Mouse (Mus musculus) embryonic facial prominence, embryonic 12.5 days (tissue): ENCODE measurements around the gene Use1. TPM values are rescaled to one million over a fixed set of nuclear protein-coding genes. Genes with fewer than 3 reads are reported as not detected.

Source experiments
- ATAC-seq: fragments of 200-750 bp; cut with Nextera tagmentation; 2 replicates; pipeline ENCODE4 v1.8.0; 2017; ENCODE audit not compliant: insufficient number of reproducible peaks, insufficient read depth, low FRiP score, low TSS enrichment
- H3K27ac ChIP-seq: fragments of 300-500 bp; sonication (generic); 2 replicates; pipeline ENCODE4 v1.5.1; 2016; ENCODE audit warnings: mild to moderate bottlenecking
- H3K27me3 ChIP-seq: fragments of 300-500 bp; sonication (generic); 2 replicates; pipeline ENCODE4 v1.6.1; 2016; ENCODE audit warnings: mild to moderate bottlenecking, moderate library complexity
- H3K36me3 ChIP-seq: fragments of 300-500 bp; sonication (generic); 2 replicates; pipeline ENCODE4 v1.6.1; 2016; ENCODE audit warnings: mild to moderate bottlenecking
- H3K4me1 ChIP-seq: fragments of 300-500 bp; sonication (generic); 2 replicates; pipeline ENCODE4 v1.6.1; 2016
- H3K4me2 ChIP-seq: fragments of 300-500 bp; sonication (generic); replicated peaks from 2 replicates; pipeline ENCODE4 v1.6.1; 2016; ENCODE audit warnings: mild to moderate bottlenecking, moderate library complexity
- H3K4me3 ChIP-seq: fragments of 300-500 bp; sonication (generic); 2 replicates; pipeline ENCODE4 v1.5.1; 2016; ENCODE audit warnings: mild to moderate bottlenecking
- H3K9ac ChIP-seq: fragments of 300-500 bp; sonication (generic); 2 replicates; pipeline ENCODE4 v1.6.1; 2016; ENCODE audit warnings: mild to moderate bottlenecking, moderate library complexity
- H3K9me3 ChIP-seq: fragments of 300-500 bp; sonication (generic); 2 replicates; pipeline ENCODE4 v1.6.1; 2016; ENCODE audit warnings: mild to moderate bottlenecking, moderate library complexity
- WGBS: fragments of 180-500 bp; shearing (Covaris S2); methylation state at CpG from one replicate; pipeline ENCODE4 v1.1.7; 2016; 5-methylcytosine and 5-hydroxymethylcytosine counted together
- polyA plus RNA-seq: library from polyadenylated mRNA; unstranded; fragments of >200 nt; fragmentation: Nextera tagmentation; extraction: Ambion mirVana; gene quantifications from 2 replicates; pipeline ENCODE4 v1.2.1, GENCODE M21; 2016

Use1 gene
- polyA plus RNA-seq, 1 experiment from 2014 or later: 89.2 TPM

DNA sequence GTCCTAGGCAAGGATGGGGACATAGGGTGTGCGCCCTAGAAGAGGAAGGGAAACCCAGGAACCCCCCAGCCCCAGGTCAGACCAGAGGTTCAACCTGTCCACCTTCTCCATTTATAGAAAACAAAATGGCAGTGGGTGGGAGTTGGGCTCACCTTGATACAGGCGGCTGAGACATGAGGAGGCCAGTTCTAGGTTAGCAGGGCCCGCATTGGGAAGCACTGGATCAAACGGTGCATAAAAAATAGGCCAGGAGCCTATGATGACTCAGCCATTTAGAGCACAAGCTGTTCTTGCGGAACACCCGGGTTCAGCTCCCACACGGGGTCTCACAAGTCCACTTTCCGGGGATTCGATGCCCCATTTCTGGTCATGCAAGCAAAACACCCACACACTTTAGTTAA is 38.3 kb downstream of the Use1 start:
- Histone ChIP-seq H3K4me1 (peaks cover 15% of the 10 kb centered on the region), H3K4me3 (no peak overlapping the region), H3K27me3 (no peaks in the 10 kb centered on the region), H3K9me3 (no peaks in the 10 kb centered on the region), H3K27ac (no peak overlapping the region), H3K36me3 (peaks cover 33% of the 10 kb centered on the region), H3K4me2 (no peak overlapping the region; the same call in 1 of the 2 replicates), H3K9ac (no peak overlapping the region)
- 87% methylated on average over 9 of the region's 9 CpGs for WGBS
- no peak for ATAC-seq

DNA sequence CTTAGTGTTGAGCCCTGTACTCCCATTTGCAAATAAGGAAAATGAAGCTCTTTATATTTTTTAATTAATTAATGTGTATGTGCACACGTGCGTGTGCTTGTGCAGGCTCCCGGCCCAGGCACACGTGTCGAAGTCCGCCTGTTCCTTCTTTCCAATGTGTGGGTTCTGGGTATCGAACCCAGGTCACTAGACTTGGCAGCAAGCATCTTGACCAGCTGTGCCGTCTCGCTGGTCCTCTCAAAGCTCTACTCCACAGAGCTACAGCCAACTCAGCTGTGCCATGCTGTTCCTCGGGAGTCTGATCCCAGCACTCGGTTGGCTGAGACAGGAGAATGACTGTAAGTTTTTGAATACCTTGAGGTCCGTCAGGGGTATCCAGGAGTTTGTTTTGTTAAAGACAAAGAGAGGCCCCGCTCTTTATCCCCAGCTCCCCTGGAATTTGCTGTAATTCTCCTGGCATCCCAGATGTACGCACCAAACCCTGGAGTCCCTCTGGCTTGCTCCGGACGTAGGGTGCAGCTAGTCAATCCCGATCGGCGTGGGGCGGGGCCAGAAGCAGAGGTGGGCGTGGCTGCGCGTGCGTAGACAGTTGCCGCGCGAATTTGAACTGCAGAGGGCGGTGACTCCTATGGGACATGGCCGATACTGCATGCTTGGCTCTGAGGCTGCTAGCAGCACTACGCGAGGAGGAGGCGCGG is 38.9 kb downstream of the Use1 start, which contains the start of gene Ankle1:
Ankle1 (plus strand) TSS at position 610 of the 698 bp plus-strand sequence.
- peak within 1 kb of the TSS; percentile 67 for H3K27ac ChIP-seq
- peaks cover 31% of the 10 kb centered on the region for H3K36me3 ChIP-seq
- WGBS: 18% methylated on average over 33 of the region's 33 CpGs
- no peaks in the 10 kb centered on the region for H3K27me3 ChIP-seq
- peaks cover 15% of the 10 kb centered on the region for H3K4me1 ChIP-seq
- peak within 1 kb of the TSS; percentile 68 for H3K4me3 ChIP-seq
- H3K9ac ChIP-seq: peak within 1 kb of the TSS; percentile 62
- no peaks in the 10 kb centered on the region for H3K9me3 ChIP-seq
- ATAC-seq: peak; percentile 79
- peak within 1 kb of the TSS; percentile 84 for H3K4me2 ChIP-seq

- Histone ChIP-seq H3K9ac (peak overlapping the region; percentile 62), H3K27me3 (no peaks in the 10 kb centered on the region), H3K9me3 (no peaks in the 10 kb centered on the region), H3K27ac (peak overlapping the region; percentile 26; the same call in 1 of the 2 replicates), H3K4me3 (peak overlapping the region; percentile 68), H3K4me1 (peaks cover 15% of the 10 kb centered on the region), H3K4me2 (peak overlapping the region; percentile 84), H3K36me3 (peaks cover 27% of the 10 kb centered on the region)
- ATAC-seq: peak; percentile 79
- WGBS: 1% methylated on average over 54 of the region's 55 CpGs
Observed at GRCm38 (mm10) chr8:71406099-71407015, 39.7 kb downstream of the Use1 start.

DNA sequence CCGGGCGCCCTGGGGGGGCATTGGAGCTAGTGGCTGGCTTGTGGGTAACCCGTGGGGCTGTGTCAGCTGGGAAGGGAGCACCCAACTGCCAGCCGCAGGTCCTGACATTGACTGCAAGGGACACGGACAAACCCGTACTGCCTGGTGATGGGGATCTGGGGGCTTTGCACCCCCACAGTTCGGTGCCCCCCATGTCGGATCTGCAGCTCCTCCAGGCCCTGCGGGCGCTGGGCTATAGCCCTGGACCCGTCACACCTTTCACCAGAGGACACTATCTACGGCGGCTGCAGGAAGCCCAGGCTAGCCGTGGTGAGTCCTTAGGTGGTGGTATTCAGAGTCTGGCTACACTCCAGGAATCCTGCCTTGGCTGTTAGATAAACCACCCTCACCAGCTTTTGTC is 40.8 kb downstream of the Use1 start:
- no peaks in the 10 kb centered on the region for H3K27me3 ChIP-seq
- H3K4me2 ChIP-seq: peak overlapping the region; percentile 84
- H3K27ac ChIP-seq: no peak overlapping the region
- ATAC-seq: no peak
- peaks cover 27% of the 10 kb centered on the region for H3K36me3 ChIP-seq
- H3K4me1 ChIP-seq: peaks cover 15% of the 10 kb centered on the region
- WGBS: 92% methylated on average over 14 of the region's 14 CpGs
- H3K9ac ChIP-seq: no peak overlapping the region
- peak overlapping the region; percentile 68; the same call in 1 of the 2 replicates for H3K4me3 ChIP-seq
- H3K9me3 ChIP-seq: no peaks in the 10 kb centered on the region

- Histone ChIP-seq H3K9ac (no peak overlapping the region), H3K27me3 (no peaks in the 10 kb centered on the region), H3K4me3 (no peak overlapping the region), H3K27ac (no peak overlapping the region), H3K4me2 (no peak overlapping the region), H3K4me1 (peaks cover 15% of the 10 kb centered on the region), H3K36me3 (peaks cover 27% of the 10 kb centered on the region), H3K9me3 (no peaks in the 10 kb centered on the region)
- ATAC-seq: no peak
- WGBS: 88% methylated on average over 4 of the region's 4 CpGs
Observed at GRCm38 (mm10) chr8:71408231-71408630, 41.6 kb downstream of the Use1 start.

GRCm38 (mm10) chr8:71411535-71412273 is 45.1 kb downstream of the Use1 start:
- Histone ChIP-seq H3K36me3 (peaks cover 27% of the 10 kb centered on the region), H3K9ac (no peak overlapping the region), H3K27ac (no peak overlapping the region), H3K4me1 (peaks cover 9% of the 10 kb centered on the region), H3K27me3 (no peaks in the 10 kb centered on the region), H3K9me3 (no peaks in the 10 kb centered on the region), H3K4me3 (no peak overlapping the region), H3K4me2 (no peak overlapping the region)
- 47% methylated on average over 11 of the region's 11 CpGs for WGBS
- ATAC-seq: no peak

Other genes starting within 250 kb of the Use1 start
- gene Myo9b, start 94.1 kb upstream of the Use1 start, polyA plus RNA-seq: 32.8 and 34.0 TPM in 2 replicates
- 54.6 and 60.4 TPM in 2 replicates for gene Haus8, start 93.9 kb upstream of the Use1 start, polyA plus RNA-seq
- gene Ocel1, start 4.5 kb downstream of the Use1 start, polyA plus RNA-seq: 5.4 and 5.6 TPM in 2 replicates
- gene Nr2f6, start 15.1 kb downstream of the Use1 start, polyA plus RNA-seq: 71.0 and 72.7 TPM in 2 replicates
- 8.6 and 8.9 TPM in 2 replicates for gene Ushbp1, start 29.0 kb downstream of the Use1 start, polyA plus RNA-seq
- gene Babam1, start 30.0 kb downstream of the Use1 start, polyA plus RNA-seq: 99.6 and 103 TPM in 2 replicates
- 40.5 and 42.7 TPM in 2 replicates for gene Ankle1, start 39.2 kb downstream of the Use1 start, polyA plus RNA-seq
- gene Abhd8, start 96.8 kb downstream of the Use1 start, polyA plus RNA-seq: 89.4 and 92.7 TPM in 2 replicates
- 169 TPM in 2 replicates for gene Mrpl34, start 98.1 kb downstream of the Use1 start, polyA plus RNA-seq
- 108 and 117 TPM in 2 replicates for gene Dda1, start 102.4 kb downstream of the Use1 start, polyA plus RNA-seq
- 9.6 and 10.7 TPM in 2 replicates for gene Ano8, start 119.1 kb downstream of the Use1 start, polyA plus RNA-seq
- 23.0 and 25.0 TPM in 2 replicates for gene Gtpbp3, start 121.3 kb downstream of the Use1 start, polyA plus RNA-seq
- 62.2 and 64.4 TPM in 2 replicates for gene Plvap, start 144.9 kb downstream of the Use1 start, polyA plus RNA-seq
- 0.48 and 0.49 TPM in 2 replicates for gene Ccdc194, start 158.9 kb downstream of the Use1 start, polyA plus RNA-seq
- gene Bst2, start 170.6 kb downstream of the Use1 start, polyA plus RNA-seq: 11.2 and 12.8 TPM in 2 replicates
- gene Mvb12a, start 176.1 kb downstream of the Use1 start, polyA plus RNA-seq: 69.0 and 72.6 TPM in 2 replicates
- 0.23 and 1.1 TPM in 2 replicates for gene Tmem221, start 192.0 kb downstream of the Use1 start, polyA plus RNA-seq
- not detected in 2 replicates for gene Nxnl1, start 199.8 kb downstream of the Use1 start, polyA plus RNA-seq
- gene Slc27a1, start 202.0 kb downstream of the Use1 start, polyA plus RNA-seq: 48.4 and 48.6 TPM in 2 replicates
- gene Pgls, start 225.3 kb downstream of the Use1 start, polyA plus RNA-seq: 230 and 236 TPM in 2 replicates
- 4.5 and 6.2 TPM in 2 replicates for gene Fam129c, start 230.8 kb downstream of the Use1 start, polyA plus RNA-seq
- gene Colgalt1, start 244.2 kb downstream of the Use1 start, polyA plus RNA-seq: 72.7 and 72.8 TPM in 2 replicates